In genomic region chr10:94609309-94609777, GRCm38 (mm10) we compare ENCODE assay signal across 7 mouse cellular contexts.
DNase-seq lines count a peak whose midpoint lies in the region; ATAC-seq lines count a peak whose summit lies in the region.

No protein-coding gene starts in this region.

- peak; percentile 94 for ATAC-seq in common myeloid progenitor, adult 5-6 weeks (replicated peaks; ENCODE audit: low read depth, poor library complexity, severe bottlenecking)

- peak; percentile 84 for DNase-seq in adipocyte (ENCODE audit: low spot score)
- peak; percentile 39 to 59 for DNase-seq in gastrocnemius, adult 8-10 months (ENCODE audit: low spot score in 2 of 2)
- DNase-seq in hindlimb bud, embryonic 11.5 days (ENCODE audit: extremely low spot score, low read depth, low spot score): peak; percentile 57
- peak; percentile 75 for DNase-seq in left cerebral cortex, adult 18-20 months (ENCODE audit: low spot score in 2 of 2)
- DNase-seq in lung, postnatal 4 days: peak; percentile 64 to 83
- DNase-seq in right cerebral cortex, postnatal 10 days (ENCODE audit: low spot score in 2 of 2): peak; percentile 83 to 84

Comparison
In these comparisons a context has a peak if more than half of its experiments do, and no peak if none do; other contexts are left out.
1. Peak in every context shown above with its lines: DNase-seq and ATAC-seq.